Mouse (Mus musculus) cerebellum, adult 2 months (tissue): ENCODE data around the gene Polr2i. TPM values are rescaled to one million over a fixed set of nuclear protein-coding genes. Genes with fewer than 3 reads are reported as not detected.
"Not testable (repeated sequence)": the region's sequence is repeated elsewhere in the genome, so short reads cannot be mapped to it uniquely, and the experiment has no call there.

ENCODE experiments used
- DNase-seq, 2 experiments: peaks; one replicate each; pipeline ENCODE4 v3.0.0; 2021
- H3K27ac ChIP-seq: fragments of 200-500 bp; 2 replicates; pipeline ENCODE4 v1.5.1; 2012; ENCODE audit warnings: low read length, control low read depth, inconsistent platforms; ENCODE audit not compliant: insufficient read depth
- H3K27me3 ChIP-seq: fragments of 200-500 bp; 2 replicates; pipeline ENCODE4 v1.6.1; 2012; ENCODE audit warnings: inconsistent platforms, mild to moderate bottlenecking, low read length, moderate library complexity; ENCODE audit not compliant: control insufficient read depth, insufficient read depth
- H3K4me1 ChIP-seq: fragments of 200-500 bp; 2 replicates; pipeline ENCODE4 v1.6.1; 2011; ENCODE audit warnings: low read length; ENCODE audit not compliant: control insufficient read depth, insufficient read depth
- H3K4me3 ChIP-seq: fragments of 200-500 bp; replicated peaks from 2 replicates; pipeline ENCODE3; 2011; ENCODE audit warnings: mild to moderate bottlenecking, low read depth, low read length, control low read depth; ENCODE audit not compliant: insufficient read depth
- CTCF ChIP-seq: fragments of 200-500 bp; IDR thresholded peaks from 2 replicates; pipeline ENCODE4 v1.5.1; 2011; ENCODE audit warnings: low read depth, mild to moderate bottlenecking, control low read depth, low read length, moderate library complexity, borderline replicate concordance; ENCODE audit not compliant: insufficient read depth
- POLR2A ChIP-seq: fragments of 200-500 bp; IDR thresholded peaks from 2 replicates; pipeline ENCODE4 v1.6.1; 2011; ENCODE audit warnings: low read length, control low read depth, borderline replicate concordance; ENCODE audit not compliant: insufficient read depth
- WGBS: fragments of 180-500 bp; shearing (Covaris S2); methylation state at CpG from one replicate; pipeline ENCODE4 v1.1.7; 2018; 5-methylcytosine and 5-hydroxymethylcytosine counted together
- polyA plus RNA-seq: library from polyadenylated mRNA; depleted of rRNA; stranded (reverse); fragments of >200 nt; gene quantifications from 2 replicates; pipeline ENCODE4 v1.2.3, GENCODE M21; 2012

Gene Polr2i
- polyA plus RNA-seq, 1 experiment = 182 TPM

GRCm38 (mm10) chr7:30199498-30200139, 32.1 kb upstream of the Polr2i start:
- WGBS = 83% methylated on average over 18 of the region's 18 CpGs
- Histone ChIP-seq H3K27me3 (no peaks in the 10 kb centered on the region), H3K27ac (no peak overlapping the region), H3K4me3 (no peak overlapping the region), H3K4me1 (peaks cover 29% of the 10 kb centered on the region)
- peak in 1 of 2 experiments; percentile 12 for DNase-seq
- TF ChIP-seq POLR2A (no peak), CTCF (no peak)

GRCm38 (mm10) chr7:30200200-30200599, 31.5 kb upstream of the Polr2i start:
- WGBS = 40% methylated on average over 5 of the region's 5 CpGs

GRCm38 (mm10) chr7:30200661-30201060, 31.1 kb upstream of the Polr2i start:
- not testable (repeated sequence) for H3K27ac ChIP-seq, H3K27me3 ChIP-seq, H3K4me3 ChIP-seq
- 90% methylated on average over 5 of the region's 5 CpGs for WGBS
- peak in 1 of 2 experiments; percentile 4 for DNase-seq
- H3K4me1 ChIP-seq = peaks cover 27% of the 10 kb centered on the region

More at GRCm38 (mm10) chr7:30200200-30200599, 31.5 kb upstream of the Polr2i start:
- TF ChIP-seq CTCF (no peak), POLR2A (no peak)
- DNase-seq = peak in 1 of 2 experiments; percentile 12
- Histone ChIP-seq H3K27ac (0 out of 2 replicates have a peak overlapping the region, but pooled peaks have one; percentile 18), H3K4me3 (no peak overlapping the region), H3K4me1 (peaks cover 31% of the 10 kb centered on the region), H3K27me3 (no peaks in the 10 kb centered on the region)

- Histone ChIP-seq H3K27me3 (no peaks in the 10 kb centered on the region), H3K27ac (peak overlapping the region; percentile 87), H3K4me1 (peaks cover 16% of the 10 kb centered on the region), H3K4me3 (no peak overlapping the region)
- DNase-seq = peak; percentile 69 to 89
- 18% methylated on average over 11 of the region's 11 CpGs for WGBS
- TF ChIP-seq POLR2A = no peak
- no peak for TF ChIP-seq CTCF
These were observed 28.7 kb upstream of the Polr2i start for GRCm38 (mm10) chr7:30202895-30203690.

GRCm38 (mm10) chr7:30204380-30204779, 27.4 kb upstream of the Polr2i start:
- Histone ChIP-seq H3K4me1 (peaks cover 16% of the 10 kb centered on the region), H3K27ac (no peak overlapping the region), H3K27me3 (no peaks in the 10 kb centered on the region), H3K4me3 (no peak overlapping the region)
- WGBS = 43% methylated on average over 8 of the region's 8 CpGs
- no peak for DNase-seq
- TF ChIP-seq POLR2A (no peak), CTCF (no peak)

- WGBS = 1% methylated on average over 2 of the region's 2 CpGs
- DNase-seq = peak; percentile 80
- TF ChIP-seq CTCF = peak; percentile 79
- TF ChIP-seq POLR2A = no peak
These were observed 26.4 kb upstream of the Polr2i start for GRCm38 (mm10) chr7:30205383-30205782.

GRCm38 (mm10) chr7:30206364-30206763, 25.4 kb upstream of the Polr2i start:
- WGBS = 61% methylated on average over 5 of the region's 5 CpGs
- not testable (repeated sequence) for H3K4me3 ChIP-seq, H3K27ac ChIP-seq, H3K4me1 ChIP-seq, H3K27me3 ChIP-seq, DNase-seq

More at GRCm38 (mm10) chr7:30205383-30205782, 26.4 kb upstream of the Polr2i start:
- Histone ChIP-seq H3K4me1 (peaks cover 9% of the 10 kb centered on the region), H3K27ac (no peak overlapping the region), H3K4me3 (no peak overlapping the region), H3K27me3 (no peaks in the 10 kb centered on the region)

GRCm38 (mm10) chr7:30211025-30211424, 20.7 kb upstream of the Polr2i start:
- Histone ChIP-seq H3K27ac (no peak overlapping the region), H3K4me1 (no peaks in the 10 kb centered on the region), H3K4me3 (no peak overlapping the region), H3K27me3 (no peaks in the 10 kb centered on the region)
- no peak for DNase-seq
- TF ChIP-seq CTCF (no peak), POLR2A (no peak)
- WGBS = 28% methylated on average over 4 of the region's 4 CpGs
